Mouse (Mus musculus): ENCODE results near the gene Meis1. TPM values are rescaled to one million over a fixed set of nuclear protein-coding genes. Genes with fewer than 3 reads are reported as not detected.

Gene Meis1
- polyA plus RNA-seq, 1 experiment = not detected

DNA sequence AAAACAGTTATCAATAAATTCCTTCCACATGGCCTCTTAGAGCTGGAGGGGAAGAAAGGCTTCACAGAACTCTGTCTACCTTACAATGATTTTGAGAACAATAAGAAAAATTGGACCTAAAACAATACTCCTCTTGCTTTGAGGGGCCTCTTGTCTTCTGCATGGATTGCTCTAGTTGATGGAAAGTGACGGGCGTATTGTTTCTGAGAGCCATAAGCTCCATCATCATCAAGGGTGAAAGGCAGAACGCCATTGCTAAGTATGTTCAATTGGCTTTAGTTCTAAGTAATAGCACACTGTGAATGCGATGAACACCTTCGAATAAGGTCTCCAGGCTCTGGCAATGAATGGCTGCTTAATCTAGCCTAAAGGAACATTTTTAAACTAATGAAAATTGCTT lies 136.5 kb downstream of the Meis1 start:
- TF ChIP-seq POLR2A (IDR thresholded peaks at IDR 0.05; ENCODE audit: insufficient read depth, low read depth, low read length) (no peak), CTCF (IDR thresholded peaks at IDR 0.05; ENCODE audit: insufficient read depth, low read depth, low read length) (no peak)
- WGBS = 78% methylated on average over 5 of the region's 5 CpGs
- Histone ChIP-seq H3K4me3 (ENCODE audit: insufficient read depth, low read depth, low read length) (no peak overlapping the region), H3K4me1 (ENCODE audit: control insufficient read depth, insufficient read depth, low read length) (peaks cover 4% of the 10 kb centered on the region; the same call in 1 of the 2 replicates), H3K27ac (ENCODE audit: insufficient read depth, low read depth, low read length) (no peak overlapping the region)

DNA sequence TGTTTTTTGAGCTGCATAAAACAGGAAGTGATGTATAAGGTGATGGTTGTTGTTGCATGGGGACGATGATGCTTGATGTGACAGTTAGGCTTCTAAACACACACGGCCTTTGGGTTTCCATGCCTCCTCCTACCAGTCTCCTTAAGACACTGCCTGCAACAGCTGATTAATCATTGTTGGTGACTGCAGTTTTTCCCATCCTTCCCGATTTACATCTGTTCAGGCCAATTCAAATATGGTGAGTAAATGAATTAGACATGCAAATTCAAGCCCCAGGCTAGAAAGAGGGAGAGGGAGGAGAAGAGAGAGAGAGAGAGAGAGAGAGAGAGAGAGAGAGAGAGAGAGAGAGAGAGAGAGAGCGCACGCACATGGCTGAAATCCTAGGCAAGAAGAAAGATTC lies 138.0 kb downstream of the Meis1 start:
- Histone ChIP-seq H3K4me1 (ENCODE audit: control insufficient read depth, insufficient read depth, low read length) (peaks cover 11% of the 10 kb centered on the region), H3K27ac (ENCODE audit: insufficient read depth, low read depth, low read length) (no peak overlapping the region), H3K4me3 (ENCODE audit: insufficient read depth, low read depth, low read length) (no peak overlapping the region)
- TF ChIP-seq CTCF (IDR thresholded peaks at IDR 0.05; ENCODE audit: insufficient read depth, low read depth, low read length) = no peak
- TF ChIP-seq POLR2A (IDR thresholded peaks at IDR 0.05; ENCODE audit: insufficient read depth, low read depth, low read length) = no peak
- 50% methylated on average over 5 of the region's 5 CpGs for WGBS

DNA sequence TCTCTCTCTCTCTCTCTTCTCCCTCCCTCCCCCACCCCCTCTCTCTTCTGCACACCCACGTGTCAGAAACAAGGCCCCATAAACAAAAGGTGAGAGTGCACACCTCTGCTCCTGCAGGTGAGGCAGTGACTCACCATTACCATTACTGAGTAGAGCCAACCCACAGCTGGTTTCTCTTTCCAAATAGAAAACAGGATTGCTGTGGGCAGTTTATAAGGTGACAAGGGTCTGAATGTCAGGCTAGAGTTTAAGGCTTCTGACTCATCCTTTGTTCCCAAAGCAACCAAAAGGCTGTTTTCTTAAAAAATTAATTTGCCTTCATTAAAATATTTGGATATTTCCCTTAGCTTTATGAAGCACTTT lies 139.3 kb downstream of the Meis1 start:
- no CpG with 5 or more reads among the region's 1 CpGs for WGBS

DNA sequence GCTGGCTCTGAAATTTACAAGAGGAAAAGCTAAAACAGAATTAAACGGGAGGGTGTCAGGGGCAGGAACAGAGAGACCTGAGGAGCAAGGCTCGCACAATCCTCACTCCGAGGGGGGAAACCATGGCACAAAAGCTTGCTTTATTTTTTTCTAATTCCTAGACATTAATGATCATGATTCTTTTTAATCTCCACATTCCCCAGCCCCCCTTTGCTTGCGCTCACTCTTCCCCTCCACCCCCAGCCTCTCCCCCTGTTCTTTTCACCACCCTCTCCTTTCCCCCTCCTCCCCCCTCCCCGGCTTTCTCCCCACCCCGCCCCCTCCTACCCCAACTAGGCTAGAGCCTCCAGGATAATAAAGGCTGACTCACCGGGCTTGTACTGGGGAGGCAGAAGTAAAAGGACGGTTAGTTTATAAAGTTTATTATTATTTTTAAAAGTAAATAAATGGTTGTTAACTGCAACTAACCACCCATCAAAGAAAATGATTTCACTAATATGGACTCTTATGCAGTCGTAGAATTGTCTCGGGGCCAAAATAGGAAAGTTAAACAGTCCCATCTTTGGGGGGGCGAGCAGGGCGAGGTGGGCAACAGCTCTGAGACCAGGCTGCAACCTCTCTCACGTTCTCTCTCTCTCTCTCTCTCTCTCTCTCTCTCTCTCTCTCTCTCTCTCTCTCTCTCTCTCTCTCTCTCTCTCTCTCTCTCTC lies 139.9 kb downstream of the Meis1 start:
- Histone ChIP-seq H3K27ac (ENCODE audit: insufficient read depth, low read depth, low read length) (peak overlapping the region; percentile 4; the same call in 1 of the 2 replicates), H3K4me1 (ENCODE audit: control insufficient read depth, insufficient read depth, low read length) (peaks cover 18% of the 10 kb centered on the region), H3K4me3 (ENCODE audit: insufficient read depth, low read depth, low read length) (no peak overlapping the region)
- 13% methylated on average over 13 of the region's 13 CpGs for WGBS
- no peak for TF ChIP-seq CTCF (IDR thresholded peaks at IDR 0.05; ENCODE audit: insufficient read depth, low read depth, low read length)
- no peak for TF ChIP-seq POLR2A (IDR thresholded peaks at IDR 0.05; ENCODE audit: insufficient read depth, low read depth, low read length)

More for the DNA sequence above, 139.3 kb downstream of the Meis1 start:
- TF ChIP-seq CTCF (IDR thresholded peaks at IDR 0.05; ENCODE audit: insufficient read depth, low read depth, low read length) (no peak), POLR2A (IDR thresholded peaks at IDR 0.05; ENCODE audit: insufficient read depth, low read depth, low read length) (no peak)
- Histone ChIP-seq H3K4me1 (ENCODE audit: control insufficient read depth, insufficient read depth, low read length) (peaks cover 18% of the 10 kb centered on the region), H3K4me3 (ENCODE audit: insufficient read depth, low read depth, low read length) (no peak overlapping the region), H3K27ac (ENCODE audit: insufficient read depth, low read depth, low read length) (0 out of 2 replicates have a peak overlapping the region, but pooled peaks have one; percentile 4)

DNA sequence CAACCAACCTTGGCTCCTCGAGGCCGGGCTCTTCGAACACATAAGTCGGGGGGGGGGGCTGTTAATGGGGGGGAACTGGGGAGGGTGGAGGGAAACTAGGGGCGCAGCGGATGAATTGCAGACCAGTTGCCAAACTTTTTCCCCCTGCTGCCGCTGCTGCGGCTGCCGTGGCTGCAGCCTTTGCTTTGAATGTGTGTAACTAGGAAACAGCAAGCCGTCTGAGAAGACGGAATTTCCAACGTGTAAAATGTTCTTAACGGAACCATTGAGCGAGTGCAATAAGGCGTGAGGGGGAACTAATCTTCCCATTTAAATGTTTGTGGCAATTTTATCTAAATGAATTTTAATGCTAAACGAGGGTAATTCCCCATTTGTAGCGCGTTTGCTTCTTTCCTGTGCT lies 140.8 kb downstream of the Meis1 start:
- Histone ChIP-seq H3K27ac (ENCODE audit: insufficient read depth, low read depth, low read length) (peak overlapping the region; percentile 78), H3K4me1 (ENCODE audit: control insufficient read depth, insufficient read depth, low read length) (peaks cover 18% of the 10 kb centered on the region), H3K4me3 (ENCODE audit: insufficient read depth, low read depth, low read length) (peak overlapping the region; percentile 62)
- TF ChIP-seq POLR2A (IDR thresholded peaks at IDR 0.05; ENCODE audit: insufficient read depth, low read depth, low read length) (no peak), CTCF (IDR thresholded peaks at IDR 0.05; ENCODE audit: insufficient read depth, low read depth, low read length) (no peak)
- under 1% methylated on average over 18 of the region's 18 CpGs for WGBS

DNA sequence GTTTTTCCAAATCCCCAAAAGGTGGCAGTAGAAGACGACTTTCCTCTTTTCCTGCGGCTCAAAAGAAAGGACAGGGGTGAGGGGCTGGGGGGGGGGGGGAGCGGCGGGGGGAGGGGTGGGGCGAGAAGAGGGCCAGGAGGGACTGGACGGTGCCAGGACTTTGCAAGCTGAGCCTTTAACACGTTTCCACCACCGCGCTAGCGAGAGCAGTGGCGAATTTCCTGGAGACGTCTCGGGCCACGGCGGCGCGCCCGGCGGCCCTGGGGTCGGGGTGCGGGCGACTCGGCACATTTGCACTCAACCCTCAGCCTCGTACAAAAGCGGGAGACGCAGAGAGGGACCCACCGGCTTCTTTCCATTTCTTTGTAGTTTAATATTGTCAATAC lies 141.2 kb downstream of the Meis1 start:
- H3K27ac ChIP-seq (ENCODE audit: insufficient read depth, low read depth, low read length) = peak overlapping the region; percentile 78; the same call in 1 of the 2 replicates
- under 1% methylated on average over 24 of the region's 27 CpGs for WGBS
- TF ChIP-seq CTCF (IDR thresholded peaks at IDR 0.05; ENCODE audit: insufficient read depth, low read depth, low read length) (no peak), POLR2A (IDR thresholded peaks at IDR 0.05; ENCODE audit: insufficient read depth, low read depth, low read length) (no peak)
- H3K4me1 ChIP-seq (ENCODE audit: control insufficient read depth, insufficient read depth, low read length) = peaks cover 18% of the 10 kb centered on the region
- H3K4me3 ChIP-seq (ENCODE audit: insufficient read depth, low read depth, low read length) = peak overlapping the region; percentile 62

DNA sequence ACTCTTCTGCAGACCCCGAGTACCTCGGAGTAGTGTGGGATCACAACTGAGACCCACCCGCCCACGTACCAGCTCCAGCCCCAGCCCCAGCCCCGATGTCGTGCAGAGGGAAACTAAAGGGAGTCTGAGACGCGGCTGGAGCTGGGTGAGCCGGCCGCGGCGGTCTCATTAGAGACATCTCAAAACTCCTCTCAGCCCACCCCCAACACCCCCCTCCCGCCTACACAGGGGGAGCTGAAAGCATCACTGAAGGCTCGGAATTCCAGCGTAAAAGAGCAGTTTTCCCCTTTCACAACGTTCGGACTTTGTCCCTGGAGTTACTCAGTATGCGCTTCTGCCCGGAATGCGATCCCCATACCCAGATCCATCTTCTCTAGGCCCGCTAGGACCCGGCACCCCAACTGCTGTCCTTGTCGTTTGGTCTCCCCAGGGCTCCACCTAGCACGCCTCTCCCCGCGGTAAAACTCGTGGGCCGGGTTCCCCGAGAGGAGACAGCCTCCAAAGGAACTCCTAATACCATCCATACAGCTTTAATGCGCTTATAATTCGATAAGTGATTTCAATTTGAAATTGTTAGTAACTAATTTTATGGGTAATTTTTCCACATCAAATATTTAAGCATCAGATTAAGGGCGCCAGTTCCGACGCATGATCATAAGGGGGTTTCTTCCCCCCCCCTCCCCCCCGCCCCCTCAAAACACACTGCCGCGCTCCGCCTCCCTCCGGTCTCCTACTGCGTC lies 141.7 kb downstream of the Meis1 start:
- WGBS = 1% methylated on average over 40 of the region's 40 CpGs

DNA sequence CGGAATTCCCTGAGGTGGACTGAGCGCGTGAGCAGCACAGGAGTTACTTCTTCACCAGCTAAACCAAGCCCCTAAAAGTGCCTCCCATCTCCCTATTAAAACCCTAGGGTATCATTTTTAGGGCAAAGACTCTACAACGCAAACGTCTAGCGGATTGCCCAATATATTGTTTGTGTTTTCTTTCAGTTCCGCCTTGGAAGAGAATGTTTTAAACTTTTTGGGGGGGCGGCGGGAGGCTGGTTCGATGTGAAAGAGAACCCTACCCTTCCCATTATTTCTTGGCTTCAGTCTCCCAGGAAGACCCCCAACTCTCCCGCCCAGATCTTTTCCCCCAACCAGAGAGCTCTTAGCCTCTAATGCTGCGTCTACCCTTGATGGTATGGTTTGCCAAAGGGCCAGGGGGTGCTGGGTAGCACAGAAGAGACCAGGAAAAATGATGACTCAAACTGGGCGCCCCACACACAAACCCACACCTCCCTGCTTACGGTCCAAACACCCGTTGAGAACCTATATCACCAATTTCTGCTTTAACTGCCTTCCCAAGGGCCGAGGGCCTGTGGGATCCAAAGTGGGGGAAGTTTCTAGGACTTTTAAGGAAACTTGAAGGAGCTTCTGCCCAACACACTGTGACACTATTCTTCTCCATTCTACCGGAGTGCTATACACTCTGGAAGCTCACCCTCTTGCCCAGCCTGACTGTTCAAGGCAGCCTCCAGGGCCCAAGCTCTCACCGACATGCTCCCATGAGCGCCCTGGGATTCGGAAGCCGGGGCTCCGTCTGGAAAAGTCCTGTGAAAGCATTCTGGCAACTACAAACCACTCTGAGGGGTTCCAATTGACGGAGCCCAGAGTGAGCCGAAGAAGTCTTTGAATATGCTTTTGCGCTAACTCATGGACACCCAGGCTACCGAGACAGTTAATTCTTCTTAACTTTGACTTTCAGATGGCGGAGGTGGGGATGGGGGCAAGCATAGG lies 142.6 kb downstream of the Meis1 start:
- Histone ChIP-seq H3K4me1 (ENCODE audit: control insufficient read depth, insufficient read depth, low read length) (peaks cover 18% of the 10 kb centered on the region), H3K27ac (ENCODE audit: insufficient read depth, low read depth, low read length) (peak overlapping the region; percentile 49; the same call in 1 of the 2 replicates), H3K4me3 (ENCODE audit: insufficient read depth, low read depth, low read length) (peak overlapping the region; percentile 35; the same call in 1 of the 2 replicates)
- TF ChIP-seq CTCF (IDR thresholded peaks at IDR 0.05; ENCODE audit: insufficient read depth, low read depth, low read length) = no peak
- no peak for TF ChIP-seq POLR2A (IDR thresholded peaks at IDR 0.05; ENCODE audit: insufficient read depth, low read depth, low read length)
- WGBS = 32% methylated on average over 27 of the region's 27 CpGs

More for the DNA sequence above, 141.7 kb downstream of the Meis1 start:
- peak overlapping the region; percentile 35 for H3K4me3 ChIP-seq (ENCODE audit: insufficient read depth, low read depth, low read length)
- H3K4me1 ChIP-seq (ENCODE audit: control insufficient read depth, insufficient read depth, low read length) = peaks cover 18% of the 10 kb centered on the region
- TF ChIP-seq CTCF (IDR thresholded peaks at IDR 0.05; ENCODE audit: insufficient read depth, low read depth, low read length) (no peak), POLR2A (IDR thresholded peaks at IDR 0.05; ENCODE audit: insufficient read depth, low read depth, low read length) (no peak)
- H3K27ac ChIP-seq (ENCODE audit: insufficient read depth, low read depth, low read length) = peak overlapping the region; percentile 26; the same call in 1 of the 2 replicates
